Mouse (Mus musculus) stomach, embryonic 16.5 days (tissue): ENCODE measurements at regions not wholly inside any gene's neighbourhood (a gene's known extent, or its start where the extent isn't known, plus 50 kb on each side); places are given as distances from the start of the nearest gene placed in this dataset.
A peak's percentile ranks its signal among the peaks of the same experiment; 100 is the strongest.

Experiments used
- ATAC-seq: fragments of 200-750 bp; cut with Nextera tagmentation; 2 replicates; pipeline ENCODE4 v1.8.0; 2017; ENCODE audit warnings: moderate number of reproducible peaks, moderate TSS enrichment; ENCODE audit not compliant: insufficient read depth, low FRiP score
- H3K27ac ChIP-seq: fragments of 300-500 bp; sonication (generic); 2 replicates; pipeline ENCODE4 v1.5.1; 2014; ENCODE audit warnings: low read length
- H3K27me3 ChIP-seq: fragments of 300-500 bp; sonication (generic); 2 replicates; pipeline ENCODE4 v1.6.1; 2014; ENCODE audit warnings: low read length, control low read depth, mixed read lengths; ENCODE audit not compliant: control insufficient read depth, insufficient read depth
- H3K36me3 ChIP-seq: fragments of 300-500 bp; sonication (generic); 2 replicates; pipeline ENCODE4 v1.6.1; 2014; ENCODE audit warnings: low read length; ENCODE audit not compliant: control insufficient read depth, insufficient read depth
- H3K4me1 ChIP-seq: fragments of 300-500 bp; sonication (generic); 2 replicates; pipeline ENCODE4 v1.6.1; 2014; ENCODE audit warnings: low read length, control low read depth, mixed read lengths; ENCODE audit not compliant: control insufficient read depth, insufficient read depth
- H3K4me2 ChIP-seq: fragments of 300-500 bp; sonication (generic); 2 replicates; pipeline ENCODE4 v1.6.1; 2014; ENCODE audit warnings: low read depth, low read length, mixed read lengths
- H3K4me3 ChIP-seq: fragments of 300-500 bp; sonication (generic); replicated peaks from 2 replicates; pipeline ENCODE4 v1.5.1; 2014; ENCODE audit warnings: mild to moderate bottlenecking, low read length
- H3K9ac ChIP-seq: fragments of 300-500 bp; sonication (generic); 2 replicates; pipeline ENCODE4 v1.6.1; 2014; ENCODE audit warnings: low read length
- H3K9me3 ChIP-seq: fragments of 300-500 bp; sonication (generic); replicated peaks from 2 replicates; pipeline ENCODE4 v1.6.1; 2016; ENCODE audit warnings: low read length, control low read depth; ENCODE audit not compliant: control insufficient read depth
- WGBS: fragments of 180-500 bp; shearing (Covaris S2); extraction: QIAGEN DNeasy Blood & Tissue Kit; methylation state at CpG from one replicate; pipeline ENCODE4 v1.1.7; 2014; 5-methylcytosine and 5-hydroxymethylcytosine counted together

DNA sequence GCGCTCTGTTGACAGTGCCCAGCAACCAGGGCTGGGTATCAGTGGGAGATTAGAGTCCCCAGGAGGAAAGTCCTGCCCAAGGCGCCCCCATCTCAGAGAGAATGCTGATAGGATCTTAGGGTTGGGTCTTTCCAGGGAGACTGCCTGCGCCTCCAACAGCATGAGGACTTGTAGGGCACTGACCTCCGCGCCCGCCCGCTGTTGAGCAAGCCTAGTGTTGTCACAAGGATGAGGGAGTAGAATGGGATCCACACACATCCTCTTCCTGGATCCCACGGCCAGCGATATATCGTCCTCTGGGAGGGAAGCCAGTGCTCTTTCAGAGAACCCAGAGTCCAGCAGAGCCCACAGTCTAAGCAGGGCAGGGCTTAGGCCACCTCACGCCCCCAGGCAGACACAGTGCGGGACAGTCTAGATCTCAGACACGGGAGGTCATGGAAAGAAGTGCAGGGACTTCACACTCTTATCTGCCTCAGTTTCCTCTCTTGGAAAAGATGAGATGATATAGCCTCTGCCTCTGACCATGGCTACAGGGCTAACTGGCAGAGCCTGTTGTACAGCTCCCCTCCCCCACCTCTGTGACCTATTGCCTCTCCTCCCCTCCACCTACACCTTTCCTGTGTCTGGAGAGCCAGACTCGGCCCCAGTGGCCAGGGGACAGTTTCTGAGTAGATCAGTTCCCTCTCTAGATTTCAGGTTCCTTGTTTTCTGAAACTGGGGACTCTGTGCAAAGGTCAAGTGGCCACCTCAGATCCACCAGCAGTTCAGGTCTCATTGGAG lies 52.0 kb upstream of the Dusp5 start:
- Histone ChIP-seq H3K4me3 (no peak overlapping the region), H3K4me1 (no peaks in the 10 kb centered on the region), H3K36me3 (no peaks in the 10 kb centered on the region), H3K4me2 (no peak overlapping the region), H3K9ac (no peak overlapping the region), H3K9me3 (no peaks in the 10 kb centered on the region), H3K27me3 (no peaks in the 10 kb centered on the region), H3K27ac (no peak overlapping the region)
- 69% methylated on average over 14 of the region's 14 CpGs for WGBS
- ATAC-seq, result 0 out of 2 replicates have a peak, but pooled peaks have one; percentile 54

DNA sequence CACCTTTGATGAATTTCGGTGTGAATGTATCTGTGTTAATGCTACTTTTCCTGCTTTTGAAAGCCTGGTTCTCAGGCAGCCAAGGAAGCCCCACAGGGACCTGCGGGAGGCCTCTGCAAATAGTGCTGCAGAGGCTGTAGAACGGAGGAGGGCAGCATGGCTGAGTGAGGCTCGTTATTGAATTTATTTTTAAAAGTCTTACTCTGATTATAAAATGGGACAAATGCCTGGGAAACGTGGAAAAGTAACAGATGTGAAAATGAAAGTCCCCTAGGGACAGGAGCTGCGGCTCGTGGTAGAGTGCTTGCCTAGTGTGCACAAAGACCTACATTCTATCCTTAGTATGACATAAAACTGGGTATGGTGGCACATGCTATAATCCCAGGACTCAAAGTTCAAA lies 59.7 kb upstream of the Dusp5 start:
- Histone ChIP-seq H3K27me3 (no peaks in the 10 kb centered on the region), H3K36me3 (no peaks in the 10 kb centered on the region), H3K4me1 (no peaks in the 10 kb centered on the region), H3K9me3 (peaks cover 10% of the 10 kb centered on the region), H3K4me3 (no peak overlapping the region), H3K27ac (no peak overlapping the region), H3K4me2 (no peak overlapping the region), H3K9ac (no peak overlapping the region)
- 38% methylated on average over 7 of the region's 7 CpGs for WGBS
- no peak for ATAC-seq

DNA sequence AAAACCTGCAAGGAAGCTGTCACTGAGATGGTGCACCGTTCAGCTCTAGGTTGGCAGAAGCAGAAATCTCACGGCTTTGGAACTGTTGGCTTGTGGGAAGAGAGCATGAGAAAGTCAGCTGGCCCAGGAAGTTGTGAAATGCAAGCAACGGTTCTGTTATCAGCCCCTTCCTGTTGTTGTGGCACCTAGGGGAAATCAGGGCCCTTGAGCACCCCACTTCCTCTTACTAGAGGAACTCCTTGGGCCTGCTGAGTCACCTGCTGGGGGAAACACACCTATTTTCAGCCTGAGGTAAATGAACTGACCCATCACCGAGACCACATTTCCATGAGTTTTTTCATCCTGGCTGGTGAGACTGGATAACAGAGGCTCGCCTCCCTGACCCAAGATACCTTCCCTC lies 64.2 kb upstream of the Dusp5 start:
- H3K27me3 ChIP-seq, result no peaks in the 10 kb centered on the region
- H3K4me3 ChIP-seq, result no peak overlapping the region
- 0 out of 2 replicates have a peak, but pooled peaks cover 8% of the 10 kb centered on the region for H3K4me1 ChIP-seq
- no peak for ATAC-seq
- H3K9me3 ChIP-seq, result peaks cover 10% of the 10 kb centered on the region
- no peak overlapping the region for H3K9ac ChIP-seq
- H3K4me2 ChIP-seq, result no peak overlapping the region
- WGBS, result 67% methylated on average over 5 of the region's 5 CpGs
- no peaks in the 10 kb centered on the region for H3K36me3 ChIP-seq
- no peak overlapping the region; the same call in 1 of the 2 replicates for H3K27ac ChIP-seq

DNA sequence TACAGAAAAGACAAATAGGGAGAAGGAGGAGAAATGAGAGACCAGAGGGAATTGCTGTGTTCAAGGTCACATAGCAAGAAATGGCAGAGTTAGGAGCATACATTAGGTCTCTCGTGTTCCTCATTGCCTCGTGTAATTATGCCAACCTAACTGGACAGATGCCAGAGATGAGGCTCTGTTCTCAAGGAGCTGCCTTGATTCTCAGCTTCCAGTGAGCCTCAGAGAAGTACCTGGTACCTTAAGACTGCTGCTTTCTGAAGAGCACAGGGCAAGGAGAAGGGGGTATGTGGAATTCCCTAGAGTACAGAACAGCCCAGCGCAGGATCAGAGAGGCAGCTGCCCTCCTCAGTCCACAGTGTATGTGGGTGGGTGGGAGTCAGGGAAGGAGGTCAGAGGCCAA lies 64.8 kb upstream of the Dusp5 start:
- Histone ChIP-seq H3K4me1 (peaks cover 12% of the 10 kb centered on the region), H3K36me3 (no peaks in the 10 kb centered on the region), H3K9me3 (peaks cover 10% of the 10 kb centered on the region), H3K4me2 (no peak overlapping the region), H3K9ac (no peak overlapping the region), H3K27me3 (no peaks in the 10 kb centered on the region), H3K4me3 (no peak overlapping the region), H3K27ac (no peak overlapping the region)
- WGBS, result 74% methylated on average over 3 of the region's 3 CpGs
- no peak for ATAC-seq

DNA sequence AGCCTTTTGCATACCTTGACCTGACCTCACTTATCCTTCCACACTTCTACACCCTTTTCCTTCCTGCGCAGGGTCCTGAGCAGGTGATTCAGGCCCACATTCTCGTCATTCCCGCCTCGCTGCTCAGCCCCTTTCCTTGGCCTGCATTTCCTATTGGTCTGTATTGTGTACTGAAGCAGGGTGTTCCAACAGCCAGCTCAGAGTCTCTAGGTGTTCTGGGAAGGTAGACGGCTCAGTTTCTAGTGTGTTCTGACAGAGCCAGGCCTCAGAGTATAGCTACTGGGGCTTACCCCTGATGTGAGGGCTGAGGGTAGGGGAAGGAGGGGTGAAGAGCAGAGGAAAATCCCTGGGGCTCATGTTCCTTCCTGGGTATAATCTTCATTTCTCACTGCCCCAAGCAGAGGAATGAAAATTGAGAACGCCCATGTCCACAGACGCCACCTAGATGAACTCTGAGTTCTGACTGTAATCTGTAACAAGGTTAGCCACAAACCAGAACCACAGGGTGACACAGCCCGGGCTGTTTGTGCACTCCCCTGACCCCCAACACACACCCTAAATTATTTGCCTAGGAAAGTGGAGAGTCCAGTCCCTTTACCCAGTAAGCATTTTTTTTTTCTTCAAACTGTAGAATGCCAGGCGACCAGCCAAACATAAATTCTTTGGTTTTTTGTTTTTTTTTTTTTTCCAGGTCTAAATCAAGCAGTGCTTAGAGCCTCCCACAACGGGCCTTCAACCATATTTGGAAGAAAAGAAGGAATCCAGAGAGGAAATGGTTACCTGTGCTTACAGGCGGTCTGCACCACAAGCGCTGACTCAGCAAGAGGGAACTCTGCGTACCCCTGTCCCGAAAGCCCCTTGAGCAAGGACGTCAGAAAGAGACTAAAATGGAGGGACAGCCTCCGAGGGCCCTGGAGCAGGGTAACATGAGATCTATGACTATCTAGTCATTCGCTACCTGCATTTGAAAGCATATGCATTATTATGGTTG lies 67.6 kb upstream of the Dusp5 start:
- ATAC-seq, result peak; percentile 53; the same call in 1 of the 2 replicates
- Histone ChIP-seq H3K9ac (no peak overlapping the region), H3K27ac (peak overlapping the region; percentile 57)

DNA sequence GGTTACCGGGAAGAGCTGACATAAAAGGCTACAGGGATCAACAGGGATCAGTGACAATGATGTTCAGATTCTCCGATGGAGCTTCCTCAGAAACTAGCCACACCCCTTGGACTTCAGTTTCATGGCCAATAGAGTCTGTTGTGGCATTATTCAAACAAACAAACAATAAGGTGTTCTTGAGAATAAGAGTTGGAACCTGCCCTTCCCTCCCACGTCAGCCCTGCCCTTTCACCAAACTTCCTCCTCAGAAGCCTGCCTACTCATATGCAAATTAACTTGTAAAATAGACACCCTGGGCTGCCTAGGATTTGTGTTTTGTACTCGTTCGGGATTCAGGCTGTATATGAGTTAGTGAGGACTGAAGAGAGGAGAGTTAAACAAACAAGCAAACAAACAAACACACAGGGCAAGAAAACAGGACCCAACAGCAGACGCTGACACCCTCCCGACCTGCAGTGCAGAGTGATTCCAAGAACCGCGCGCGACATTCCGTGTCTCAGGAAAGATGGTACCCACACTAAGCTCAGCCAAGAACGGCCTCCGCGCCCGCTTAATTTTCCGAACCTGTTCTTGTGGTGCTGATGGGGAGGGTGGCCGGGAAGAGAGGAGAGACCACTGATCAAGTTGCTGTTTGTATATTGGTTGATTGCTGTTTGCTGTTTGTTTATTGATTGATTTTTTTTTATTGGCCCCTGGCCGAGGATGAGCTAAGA lies 68.4 kb upstream of the Dusp5 start:
- H3K27ac ChIP-seq, result peak overlapping the region; percentile 57
- ATAC-seq, result no peak
- peak overlapping the region; percentile 25 for H3K4me2 ChIP-seq
- H3K9me3 ChIP-seq, result no peaks in the 10 kb centered on the region
- no peaks in the 10 kb centered on the region for H3K36me3 ChIP-seq
- 25% methylated on average over 19 of the region's 19 CpGs for WGBS
- peak overlapping the region; percentile 19; the same call in 1 of the 2 replicates for H3K9ac ChIP-seq
- H3K27me3 ChIP-seq, result no peaks in the 10 kb centered on the region
- peaks cover 18% of the 10 kb centered on the region for H3K4me1 ChIP-seq
- peak overlapping the region; percentile 17; the same call in 1 of the 2 replicates for H3K4me3 ChIP-seq

More for the DNA sequence above, 67.6 kb upstream of the Dusp5 start:
- H3K9me3 ChIP-seq, result peaks cover 4% of the 10 kb centered on the region
- WGBS, result 49% methylated on average over 17 of the region's 17 CpGs
- peak overlapping the region; percentile 25 for H3K4me2 ChIP-seq
- no peaks in the 10 kb centered on the region for H3K27me3 ChIP-seq
- H3K4me3 ChIP-seq, result peak overlapping the region; percentile 17; the same call in 1 of the 2 replicates
- H3K36me3 ChIP-seq, result no peaks in the 10 kb centered on the region
- H3K4me1 ChIP-seq, result peaks cover 18% of the 10 kb centered on the region

DNA sequence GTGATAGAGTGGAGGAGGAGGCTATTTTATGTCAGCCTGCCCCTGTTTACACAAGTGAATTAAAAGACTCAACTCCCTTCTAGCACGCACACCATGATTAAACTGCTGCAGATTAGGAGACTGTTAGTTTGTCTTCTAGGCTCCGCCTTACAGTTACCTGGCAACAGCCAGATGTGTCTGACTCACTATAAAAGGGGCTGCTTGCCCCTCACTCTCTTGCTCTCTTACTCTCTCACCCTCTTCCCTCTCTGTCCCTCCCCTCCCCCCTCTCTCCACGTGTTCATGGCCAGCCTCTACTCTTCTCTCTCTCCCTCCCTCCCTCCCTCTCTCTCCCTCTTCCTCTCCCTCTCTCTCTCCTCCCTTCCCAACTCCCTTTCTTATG lies 69.0 kb upstream of the Smndc1 start:
- H3K4me2 ChIP-seq, result no peak overlapping the region
- H3K27ac ChIP-seq, result peak overlapping the region; percentile 54; the same call in 1 of the 2 replicates
- H3K27me3 ChIP-seq, result no peaks in the 10 kb centered on the region
- H3K36me3 ChIP-seq, result no peaks in the 10 kb centered on the region
- peak; percentile 45; the same call in 1 of the 2 replicates for ATAC-seq
- H3K4me3 ChIP-seq, result no peak overlapping the region
- no peaks in the 10 kb centered on the region for H3K9me3 ChIP-seq
- WGBS, result 13% methylated on average over 3 of the region's 3 CpGs
- no peak overlapping the region for H3K9ac ChIP-seq
- peaks cover 18% of the 10 kb centered on the region for H3K4me1 ChIP-seq

DNA sequence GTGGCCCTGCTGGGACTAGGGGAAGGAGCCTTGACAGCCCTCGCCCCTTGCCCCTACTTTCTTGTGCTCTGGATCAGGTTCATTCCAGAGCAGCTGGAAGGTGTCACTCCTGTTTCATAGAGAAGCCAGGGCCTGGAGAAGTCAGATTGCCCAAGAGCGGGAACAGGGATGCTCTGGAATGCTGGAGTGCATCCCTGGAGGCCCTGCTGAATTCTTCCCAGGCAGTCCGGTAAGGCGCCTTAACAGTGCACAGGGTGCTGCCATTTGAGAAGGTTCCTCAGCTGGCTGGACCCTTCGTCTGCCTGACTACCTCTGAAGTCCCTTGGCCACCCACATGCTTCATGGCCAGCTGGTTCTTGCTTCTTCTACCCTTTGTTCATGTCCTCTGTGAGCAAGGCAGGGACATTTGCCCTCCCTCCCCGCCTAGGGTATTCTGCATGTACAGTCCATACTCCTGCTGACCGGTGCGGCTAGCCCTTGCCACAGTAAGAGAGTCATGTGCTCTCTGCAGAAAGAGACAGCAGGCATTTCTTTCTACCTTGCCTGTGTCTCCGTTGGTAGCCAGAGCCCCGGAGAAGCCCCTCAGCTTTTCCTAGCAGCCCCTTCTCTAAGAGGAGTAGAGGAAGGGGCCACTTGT lies 68.5 kb upstream of the Smndc1 start:
- Histone ChIP-seq H3K9me3 (no peaks in the 10 kb centered on the region), H3K9ac (0 out of 2 replicates have a peak overlapping the region, but pooled peaks have one; percentile 40), H3K27ac (peak overlapping the region; percentile 54), H3K36me3 (no peaks in the 10 kb centered on the region), H3K4me1 (peaks cover 18% of the 10 kb centered on the region), H3K4me2 (no peak overlapping the region), H3K27me3 (no peaks in the 10 kb centered on the region), H3K4me3 (no peak overlapping the region)
- ATAC-seq, result no peak
- WGBS, result 35% methylated on average over 10 of the region's 10 CpGs
